ENCODE assay signal across 16 mouse cellular contexts in the genomic region with DNA sequence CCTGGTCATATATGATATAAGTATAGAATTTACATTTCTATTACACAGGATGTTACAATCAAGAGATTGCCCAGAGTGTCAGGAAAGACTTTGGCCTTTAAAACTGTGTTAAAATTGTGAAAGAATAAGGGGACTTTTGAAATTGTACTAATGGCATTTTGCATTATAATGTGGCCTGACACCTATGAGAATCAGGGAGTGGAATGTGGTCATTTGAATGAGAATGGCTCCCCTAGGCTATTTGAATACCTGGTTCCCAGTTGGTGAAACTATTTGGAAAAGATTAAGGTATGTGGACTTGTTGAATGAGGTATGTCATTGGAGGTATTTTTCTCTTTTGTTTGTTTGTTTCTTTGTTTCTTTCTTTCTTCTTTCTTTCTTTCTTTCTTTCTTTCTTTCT.
"Had no signal": no experiment of that assay in that cellular context is flagged by ENCODE, and none has a peak within 500 bp of the region (broad histone marks: within the 10 kb centered on the region; RNA-seq: fewer than 3 reads in every experiment).

No protein-coding gene starts in this region.

- H3K4me1 ChIP-seq: lung, embryonic 15.5 days; megakaryocyte, embryonic 14.5 days; midbrain, embryonic 13.5 days; midbrain, embryonic 15.5 days; neural tube, embryonic 12.5 days had no signal

- H3K9me3 ChIP-seq: lung, embryonic 15.5 days; megakaryocyte, embryonic 14.5 days; midbrain, embryonic 13.5 days; midbrain, embryonic 15.5 days; neural tube, embryonic 12.5 days had no signal

- DNase-seq: liver, postnatal 0 days; lung, adult 2 months; lung, postnatal 14 days; lung, postnatal 36 days; right cerebral cortex, postnatal 25 days; right cerebral cortex, postnatal 4 days; spleen, adult 18-20 months; thymus, adult 18-20 months; thymus, postnatal 14 days; thymus, postnatal 36 days had no signal

- H3K27me3 ChIP-seq: lung, embryonic 15.5 days; megakaryocyte, embryonic 14.5 days; midbrain, embryonic 13.5 days; midbrain, embryonic 15.5 days; neural tube, embryonic 12.5 days had no signal

- H3K27ac ChIP-seq: lung, embryonic 15.5 days; macrophage; midbrain, embryonic 13.5 days; midbrain, embryonic 15.5 days; neural tube, embryonic 12.5 days had no signal

- H3K4me3 ChIP-seq: lung, embryonic 15.5 days; megakaryocyte, embryonic 14.5 days; midbrain, embryonic 13.5 days; midbrain, embryonic 15.5 days; neural tube, embryonic 12.5 days had no signal

- H3K36me3 ChIP-seq: lung, embryonic 15.5 days; midbrain, embryonic 13.5 days; midbrain, embryonic 15.5 days; neural tube, embryonic 12.5 days had no signal

- H3K9ac ChIP-seq: liver, postnatal 0 days; lung, embryonic 15.5 days; midbrain, embryonic 13.5 days; midbrain, embryonic 15.5 days; neural tube, embryonic 12.5 days had no signal
